Comparison of ENCODE assay signal across 9 mouse cellular contexts in the genomic region with DNA sequence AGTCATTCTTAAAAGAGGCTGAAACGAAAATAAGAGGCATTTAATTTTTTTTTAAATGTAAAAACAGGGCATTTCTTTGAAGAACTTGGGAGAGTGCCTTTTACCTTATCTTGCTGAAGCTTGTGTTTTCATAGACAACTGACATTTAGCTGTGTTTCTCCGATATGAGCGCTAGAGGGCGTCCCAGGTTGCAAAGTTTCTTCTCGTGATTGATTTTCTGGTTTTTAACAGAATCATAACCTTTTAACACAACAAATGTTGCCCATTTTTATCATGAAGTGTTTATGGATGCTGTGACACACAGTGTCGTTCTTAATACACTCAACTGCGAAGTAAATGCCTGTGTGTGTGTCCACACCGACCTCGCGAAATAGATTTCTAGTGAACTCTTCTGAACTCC. TPM values are rescaled to one million over a fixed set of nuclear protein-coding genes. Genes with fewer than 3 reads are reported as not detected.
DNase-seq lines count a peak whose midpoint lies in the region; ATAC-seq and TF ChIP-seq lines count a peak whose summit lies in the region.
"Had no signal": no experiment of that assay in that cellular context is flagged by ENCODE, and none has a peak within 500 bp of the region (broad histone marks: within the 10 kb centered on the region; RNA-seq: fewer than 3 reads in every experiment).

No protein-coding gene starts in this region.

- no peak overlapping the region for H3K27ac ChIP-seq in heart, embryonic 11.5 days (ENCODE audit: low read depth, low read length)
- no peak overlapping the region for H3K27ac ChIP-seq in heart, embryonic 10.5 days
- H3K27ac ChIP-seq in spleen, adult 2 months (ENCODE audit: insufficient read depth, low read length): 0 out of 2 replicates have a peak overlapping the region, but pooled peaks have one; percentile 14
- H3K27ac ChIP-seq: neural tube, embryonic 13.5 days had no signal

- no peak for ATAC-seq in heart, embryonic 11.5 days (replicated peaks; ENCODE audit: insufficient number of reproducible peaks, low FRiP score, low TSS enrichment)

- no peaks in the 10 kb centered on the region for H3K4me1 ChIP-seq in heart, embryonic 11.5 days (ENCODE audit: control insufficient read depth, insufficient read depth, low read length)
- no peaks in the 10 kb centered on the region for H3K4me1 ChIP-seq in heart, embryonic 10.5 days
- peaks cover 6% of the 10 kb centered on the region for H3K4me1 ChIP-seq in spleen, adult 2 months (ENCODE audit: control insufficient read depth, insufficient read depth, insufficient read length)
- H3K4me1 ChIP-seq: neural tube, embryonic 13.5 days had no signal

- H3K9ac ChIP-seq in heart, embryonic 11.5 days (ENCODE audit: low read depth, low read length): no peak overlapping the region
- H3K9ac ChIP-seq: neural tube, embryonic 13.5 days had no signal

- no peaks in the 10 kb centered on the region for H3K9me3 ChIP-seq in heart, embryonic 11.5 days (replicated peaks; ENCODE audit: control insufficient read depth, low read length)
- H3K9me3 ChIP-seq in heart, embryonic 10.5 days: no peaks in the 10 kb centered on the region
- H3K9me3 ChIP-seq: neural tube, embryonic 13.5 days had no signal

- WGBS in heart, embryonic 11.5 days (ENCODE audit: insufficient replicate concordance): 18% methylated on average over 10 of the region's 10 CpGs
- 19% methylated on average over 10 of the region's 10 CpGs for WGBS in heart, embryonic 10.5 days
- 29% methylated on average over 10 of the region's 10 CpGs for WGBS in spleen, adult 2 months

- H3K4me3 ChIP-seq in heart, embryonic 11.5 days (ENCODE audit: low read depth, low read length): no peak overlapping the region
- no peak overlapping the region for H3K4me3 ChIP-seq in heart, embryonic 10.5 days
- H3K4me3 ChIP-seq in spleen, adult 2 months (ENCODE audit: extremely low read depth, insufficient read depth, insufficient read length): no peak overlapping the region
- H3K4me3 ChIP-seq: neural tube, embryonic 13.5 days had no signal

- no peak for TF ChIP-seq POLR2A in spleen, adult 2 months (IDR thresholded peaks at IDR 0.05; ENCODE audit: low read depth, low read length)

- no peaks in the 10 kb centered on the region for H3K27me3 ChIP-seq in heart, embryonic 11.5 days (ENCODE audit: control insufficient read depth, insufficient read depth, low read length)
- no peaks in the 10 kb centered on the region for H3K27me3 ChIP-seq in heart, embryonic 10.5 days (ENCODE audit: insufficient read depth, poor library complexity, severe bottlenecking)
- H3K27me3 ChIP-seq in spleen, adult 2 months (ENCODE audit: control insufficient read depth, insufficient read depth, low read length): no peaks in the 10 kb centered on the region
- H3K27me3 ChIP-seq: neural tube, embryonic 13.5 days had no signal

- TF ChIP-seq CTCF in spleen, adult 2 months (IDR thresholded peaks at IDR 0.05; ENCODE audit: extremely low read depth, insufficient read depth, insufficient read length, insufficient replicate concordance): no peak

- peak overlapping the region; percentile 47; the same call in 1 of the 2 replicates for H3K4me2 ChIP-seq in heart, embryonic 11.5 days
- H3K4me2 ChIP-seq: neural tube, embryonic 13.5 days had no signal

- DNase-seq in heart, embryonic 10.5 days (ENCODE audit: low spot score): no peak
- DNase-seq in spleen, adult 2 months (ENCODE audit: low read depth in 1 of 2, low spot score in 2 of 2): peak; percentile 52 to 55
- DNase-seq in spleen, adult 12 weeks (ENCODE audit: low spot score): no peak
- peak; percentile 47 for DNase-seq in embryo, embryonic 11 days
- DNase-seq in kidney, postnatal 4 days: peak; percentile 11 to 25
- DNase-seq in retina, embryonic 14.5 days (ENCODE audit: low spot score): peak; percentile 75
- DNase-seq in cerebellum, adult 18-20 months: no peak

- no peaks in the 10 kb centered on the region for H3K36me3 ChIP-seq in heart, embryonic 11.5 days (ENCODE audit: control insufficient read depth, insufficient read depth, low read length)
- no peaks in the 10 kb centered on the region for H3K36me3 ChIP-seq in heart, embryonic 10.5 days
- no peaks in the 10 kb centered on the region for H3K36me3 ChIP-seq in spleen, adult 2 months (ENCODE audit: control insufficient read depth, insufficient read depth, low read length)
- H3K36me3 ChIP-seq: neural tube, embryonic 13.5 days had no signal

RNA-seq across cellular contexts. Expression of a gene that starts 37.7 kb away (rescaled TPM):
- 0.42 and 0.61 TPM in 2 replicates for polyA plus RNA-seq in heart, embryonic 11.5 days (2014; fragmentation: Nextera tagmentation; extraction: Ambion mirVana)
- 0.60 and 0.65 TPM in 2 replicates for polyA plus RNA-seq in heart, embryonic 10.5 days (2016; fragmentation: Nextera tagmentation; extraction: Ambion mirVana)
- 0.19 and 0.38 TPM in 2 replicates for polyA plus RNA-seq in spleen, adult 2 months (2012; rRNA removed)

RNA-seq across cellular contexts. Expression of a gene that starts 38.0 kb away (rescaled TPM):
- 0.79 and 2.6 TPM in 2 replicates for polyA plus RNA-seq in heart, embryonic 11.5 days (2014; fragmentation: Nextera tagmentation; extraction: Ambion mirVana)
- 0.55 and 1.7 TPM in 2 replicates for polyA plus RNA-seq in heart, embryonic 10.5 days (2016; fragmentation: Nextera tagmentation; extraction: Ambion mirVana)
- 1.7 and 3.5 TPM in 2 replicates for polyA plus RNA-seq in spleen, adult 2 months (2012; rRNA removed)

Comparison
In these comparisons a context has a peak if more than half of its experiments do, and no peak if none do; other contexts are left out.
1. DNase-seq: peak in spleen, adult 2 months (2 of 2), embryo, embryonic 11 days (single experiment), kidney, postnatal 4 days (2 of 2) and retina, embryonic 14.5 days (single experiment); none in heart, embryonic 10.5 days (single experiment), spleen, adult 12 weeks (single experiment) and cerebellum, adult 18-20 months (0 of 2).